Mouse (Mus musculus) adrenal gland, adult 2 months (tissue): ENCODE data around the gene Cdh13. TPM values are rescaled to one million over a fixed set of nuclear protein-coding genes. Genes with fewer than 3 reads are reported as not detected.

Source experiments
- DNase-seq: peaks from one replicate; pipeline ENCODE4 v3.0.0; 2021
- polyA plus RNA-seq: library from polyadenylated mRNA; depleted of rRNA; stranded (reverse); fragments of >200 nt; gene quantifications from 2 replicates; pipeline ENCODE4 v1.2.3, GENCODE M21; 2012
- total RNA-seq, 2 experiments: library from RNA; stranded (reverse); gene quantifications; 2 replicates each; pipeline ENCODE4 v1.2.3; 2021

Gene Cdh13
- total and polyA plus RNA-seq, 3 experiments: 5.3 to 8.7 (median 8.1) TPM

GRCm38 (mm10) chr8:118565887-118566747 lies 282.6 kb downstream of the Cdh13 start:
- DNase-seq: peak; percentile 14

GRCm38 (mm10) chr8:118569366-118569765 lies 285.8 kb downstream of the Cdh13 start:
- no peak for DNase-seq

GRCm38 (mm10) chr8:118581256-118581655 lies 297.7 kb downstream of the Cdh13 start:
- no peak for DNase-seq

GRCm38 (mm10) chr8:118582185-118582584 lies 298.7 kb downstream of the Cdh13 start:
- no peak for DNase-seq

GRCm38 (mm10) chr8:118587981-118588380 lies 304.4 kb downstream of the Cdh13 start:
- DNase-seq: no peak

GRCm38 (mm10) chr8:118596816-118597215 lies 313.3 kb downstream of the Cdh13 start:
- no peak for DNase-seq

GRCm38 (mm10) chr8:118601376-118601775 lies 317.8 kb downstream of the Cdh13 start:
- no peak for DNase-seq

- no peak for DNase-seq
Observed at GRCm38 (mm10) chr8:118602074-118602473, 318.5 kb downstream of the Cdh13 start.

- DNase-seq: no peak
Observed at GRCm38 (mm10) chr8:118611551-118611950, 328.0 kb downstream of the Cdh13 start.

- no peak for DNase-seq
Observed at GRCm38 (mm10) chr8:118618195-118618594, 334.7 kb downstream of the Cdh13 start.

- no peak for DNase-seq
Observed at GRCm38 (mm10) chr8:118626425-118626824, 342.9 kb downstream of the Cdh13 start.

GRCm38 (mm10) chr8:118627737-118628136 lies 344.2 kb downstream of the Cdh13 start:
- DNase-seq: peak; percentile 11

GRCm38 (mm10) chr8:118628702-118629101 lies 345.2 kb downstream of the Cdh13 start:
- DNase-seq: no peak

GRCm38 (mm10) chr8:118635296-118636060 lies 351.9 kb downstream of the Cdh13 start:
- no peak for DNase-seq

- DNase-seq: no peak
Observed at GRCm38 (mm10) chr8:118639606-118640005, 356.1 kb downstream of the Cdh13 start.

GRCm38 (mm10) chr8:118641799-118642198 lies 358.3 kb downstream of the Cdh13 start:
- no peak for DNase-seq

- DNase-seq: no peak
Observed at GRCm38 (mm10) chr8:118648801-118649537, 365.4 kb downstream of the Cdh13 start.

- DNase-seq: no peak
Observed at GRCm38 (mm10) chr8:118649981-118650380, 366.4 kb downstream of the Cdh13 start.

- no peak for DNase-seq
Observed at GRCm38 (mm10) chr8:118662001-118662829, 378.7 kb downstream of the Cdh13 start.

- no peak for DNase-seq
Observed at GRCm38 (mm10) chr8:118665081-118665480, 381.5 kb downstream of the Cdh13 start.

GRCm38 (mm10) chr8:118667736-118668135 lies 384.2 kb downstream of the Cdh13 start:
- no peak for DNase-seq
